Mouse (Mus musculus) left cerebral cortex, adult 18-20 months (tissue): ENCODE data around the gene Cited2. TPM values are rescaled to one million over a fixed set of nuclear protein-coding genes. Genes with fewer than 3 reads are reported as not detected.

Source experiments
- DNase-seq, 2 experiments: peaks; one replicate each; pipeline ENCODE4 v3.0.0; 2021 to 2022; ENCODE audit warnings: low spot score in 2 of 2, mixed read lengths in 1 of 2
- long read RNA-seq, 2 experiments: library from polyadenylated mRNA; stranded (forward); transcript quantifications; one replicate each; pipeline ENCODE4 v2.0.0; 2021
- total RNA-seq, 2 experiments: library from RNA; stranded (reverse); gene quantifications; 2 replicates each; pipeline ENCODE4 v1.2.3; 2021

The Cited2 gene
- 10 to 100 TPM; 34.9 to 51.7 TPM for total RNA-seq
- long read RNA-seq, experiment 1, transcript Cited2-203 (1 exons, 2,411 nt), result minor isoform, 10 of 75 reads
- long read RNA-seq, experiment 1, transcript Cited2-201 (2 exons, 1,979 nt), result major isoform, 64 of 75 reads
- long read RNA-seq, experiment 1, partial matches to known transcripts, result 0 of 75 reads
- long read RNA-seq, experiment 1, other reads (novel, unspliced or antisense), result 1 of 75 reads
- long read RNA-seq, experiment 2, transcript Cited2-201 (2 exons, 1,979 nt), result major isoform, 29 of 39 reads
- long read RNA-seq, experiment 2, transcript Cited2-203 (1 exons, 2,411 nt), result minor isoform, 10 of 39 reads
- long read RNA-seq, experiment 2, partial matches to known transcripts, result 0 of 39 reads
- long read RNA-seq, experiment 2, other reads (novel, unspliced or antisense), result 0 of 39 reads

- peak; percentile 99 to 100 for DNase-seq
Observed at GRCm38 (mm10) chr10:17722653-17723410, at the start of gene Cited2. TSS of gene Cited2 (plus strand) at chr10:17723218.

- DNase-seq, result no peak
Observed at GRCm38 (mm10) chr10:17674454-17674853, 48.6 kb upstream of the Cited2 start.

GRCm38 (mm10) chr10:17674869-17675268 is 48.1 kb upstream of the Cited2 start:
- DNase-seq, result no peak

GRCm38 (mm10) chr10:17676464-17676863 is 46.6 kb upstream of the Cited2 start:
- DNase-seq, result no peak

GRCm38 (mm10) chr10:17677308-17677707 is 45.7 kb upstream of the Cited2 start:
- DNase-seq, result no peak

DNA sequence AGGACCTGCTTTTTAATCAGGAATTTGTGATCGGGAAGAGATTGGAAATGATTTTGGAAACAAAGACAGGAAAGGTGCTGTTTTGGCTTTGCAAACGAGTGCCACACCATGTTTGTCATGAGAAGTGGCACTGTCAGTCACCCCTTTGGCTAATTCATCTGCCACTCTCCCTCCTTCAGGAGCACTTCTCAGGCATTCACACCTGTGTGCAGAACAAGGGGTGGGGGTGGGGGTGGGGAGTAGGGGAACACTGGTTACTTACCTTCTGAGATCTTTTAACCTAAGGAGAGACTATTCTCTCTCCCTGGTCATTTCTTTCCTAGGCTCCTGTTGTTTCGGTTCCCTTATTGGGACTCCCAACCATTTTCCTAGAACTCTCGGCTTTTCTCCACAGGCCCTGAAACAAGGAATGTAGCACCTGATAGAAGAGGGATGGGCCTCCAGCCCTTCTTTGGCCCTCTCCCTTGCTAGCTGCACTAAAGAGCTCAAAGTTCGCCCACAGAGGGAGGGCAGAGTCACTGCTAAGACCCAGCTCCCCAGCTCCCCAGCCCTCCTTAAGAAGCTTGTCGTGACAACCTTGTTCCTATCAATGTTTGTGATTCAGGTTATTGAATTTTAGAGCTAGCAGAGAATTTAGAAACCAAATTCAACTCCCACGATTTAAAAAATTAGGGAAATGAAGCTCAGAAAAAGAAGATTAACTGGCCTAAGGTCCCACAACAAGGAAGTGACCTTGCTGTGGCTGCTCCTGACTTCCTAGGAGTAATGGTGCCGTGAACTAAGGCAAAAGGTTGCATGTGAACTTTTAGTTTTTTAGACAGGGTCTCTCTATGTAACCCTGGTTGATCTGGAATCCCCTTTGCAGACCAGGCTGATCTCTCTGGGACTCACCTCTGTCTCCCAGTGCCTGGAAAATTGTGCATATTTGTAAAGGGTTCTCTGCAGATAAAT is 42.3 kb upstream of the Cited2 start:
- DNase-seq, result no peak

DNA sequence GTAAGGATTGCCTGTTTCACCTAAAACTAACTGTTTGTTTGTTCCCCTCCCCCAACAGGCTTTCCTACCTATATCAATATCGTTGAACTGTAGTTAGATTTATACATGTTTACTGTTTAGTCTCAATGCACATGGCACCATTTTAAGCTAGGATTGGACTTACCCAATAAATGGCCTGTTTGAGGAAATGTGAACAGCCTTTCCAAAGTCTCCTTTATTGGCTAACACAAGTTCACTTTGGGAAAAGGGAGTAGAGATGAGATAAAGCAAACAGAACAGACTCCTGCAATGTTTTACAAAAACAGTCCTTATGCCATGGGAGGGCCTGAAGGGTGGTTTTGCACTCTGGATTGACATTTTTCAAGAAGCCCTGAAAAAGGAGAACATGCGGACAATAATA is 41.6 kb upstream of the Cited2 start:
- no peak for DNase-seq

DNA sequence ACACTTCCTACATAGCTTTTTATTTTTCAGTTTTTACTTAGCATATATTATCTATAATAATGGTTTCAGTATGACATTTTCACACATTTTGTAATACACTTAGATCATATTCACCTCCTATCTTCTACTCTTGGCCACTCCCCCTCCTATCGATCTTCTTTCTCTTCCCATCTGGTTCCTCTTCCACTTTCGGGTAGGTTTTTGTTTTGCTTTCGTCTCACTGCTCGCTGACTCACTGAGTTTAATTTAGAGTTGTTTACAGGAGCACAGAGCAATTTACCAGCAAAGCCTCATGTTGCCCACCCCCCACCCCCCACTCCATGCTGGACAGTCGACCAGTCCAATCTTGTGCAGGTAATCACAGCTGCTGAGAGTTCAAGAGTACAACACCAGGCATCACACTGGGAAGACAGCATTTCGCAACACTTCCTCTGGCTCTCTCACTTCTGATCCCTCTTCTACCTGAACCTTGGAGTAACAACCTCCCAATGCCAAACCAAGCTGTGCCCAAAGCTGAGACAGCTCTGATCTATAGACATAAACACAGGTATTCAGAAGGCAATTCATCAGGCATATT is 39.1 kb upstream of the Cited2 start:
- no peak for DNase-seq

DNA sequence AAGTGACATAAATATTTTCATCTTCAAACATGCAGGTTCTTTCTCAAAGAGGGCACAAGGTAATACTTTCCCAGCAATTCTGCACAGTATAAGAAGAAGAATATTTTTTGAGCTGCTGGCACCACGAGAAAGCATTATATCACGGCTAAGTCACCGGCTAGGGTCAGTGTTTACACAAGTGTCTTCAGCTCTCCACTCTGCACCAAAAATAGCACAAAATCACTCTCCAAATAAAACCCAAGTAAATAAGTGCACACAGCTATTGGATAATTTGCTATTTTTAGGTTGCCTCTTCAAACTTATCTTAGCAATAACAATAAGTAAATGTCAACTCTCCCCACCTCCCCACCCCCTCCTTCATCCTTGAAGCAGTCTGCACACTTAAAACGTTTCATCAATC is 33.2 kb upstream of the Cited2 start:
- DNase-seq, result no peak

DNA sequence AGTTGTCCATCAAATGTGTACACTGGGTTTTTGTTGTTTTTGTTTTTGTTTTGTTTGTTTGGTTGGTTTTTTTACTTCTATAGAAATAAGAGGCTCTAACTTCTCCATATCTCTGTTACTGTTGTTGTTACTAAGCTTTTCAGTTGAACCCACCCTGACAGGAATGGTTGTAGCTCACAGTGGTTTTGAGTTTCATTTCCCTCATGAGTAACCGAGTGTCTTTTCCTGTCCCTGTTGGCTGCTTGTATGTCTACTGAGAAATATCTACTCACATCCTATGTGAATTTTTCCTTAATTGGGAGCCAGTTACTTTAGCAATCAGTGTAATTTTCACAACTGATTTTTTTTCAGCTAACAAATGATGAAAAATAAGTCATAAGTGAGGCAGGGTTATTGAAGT is 31.3 kb upstream of the Cited2 start:
- no peak for DNase-seq

DNA sequence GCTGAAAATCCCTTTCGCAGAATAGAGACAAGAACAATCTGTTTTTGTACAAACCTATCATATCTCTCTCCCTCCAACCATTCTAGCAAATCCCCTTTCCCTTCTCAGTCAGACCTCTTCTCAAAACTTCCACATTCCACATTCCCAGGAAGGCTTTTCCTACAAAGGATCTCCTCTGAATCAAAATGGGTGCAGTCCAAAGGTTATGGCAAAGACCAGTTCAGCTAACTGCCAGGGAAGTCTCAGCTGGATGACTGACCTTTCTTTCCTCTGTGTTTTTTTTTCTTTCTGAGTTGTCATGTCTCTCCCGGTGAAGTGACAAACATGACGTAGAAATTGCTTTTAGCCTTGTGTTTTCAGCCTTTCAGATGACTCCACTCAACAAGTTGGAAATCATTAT is 27.2 kb upstream of the Cited2 start:
- no peak for DNase-seq

GRCm38 (mm10) chr10:17697376-17698265 is 25.4 kb upstream of the Cited2 start:
- DNase-seq, result no peak

DNA sequence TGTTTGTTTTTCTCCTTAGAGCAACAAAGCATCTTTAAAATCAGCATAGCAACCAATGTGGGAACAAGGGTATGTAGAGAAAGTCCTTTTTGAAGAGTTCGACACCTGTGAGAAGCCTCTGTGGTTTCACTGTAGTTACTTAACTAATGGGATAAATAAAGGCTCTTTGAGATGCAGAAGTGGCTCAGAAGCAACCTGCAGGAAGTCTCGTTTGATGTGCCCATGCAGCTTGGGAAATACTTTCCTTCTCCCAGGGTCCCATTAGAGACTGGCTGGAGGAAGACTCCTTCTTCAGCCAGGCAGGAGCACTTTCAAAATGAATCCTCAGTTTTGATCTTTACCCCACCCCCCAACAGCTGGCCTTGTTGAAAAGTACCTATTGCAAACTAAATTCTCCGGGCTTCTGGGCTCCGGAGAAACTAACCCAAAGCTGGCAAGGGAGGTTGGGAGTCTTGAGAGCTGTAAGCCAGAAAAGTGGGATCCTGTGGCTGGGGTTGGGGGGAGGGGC is 17.5 kb upstream of the Cited2 start:
- no peak for DNase-seq

- no peak for DNase-seq
Observed at GRCm38 (mm10) chr10:17710753-17711152, 12.3 kb upstream of the Cited2 start.

- DNase-seq, result no peak
Observed at GRCm38 (mm10) chr10:17719009-17719570, 3.9 kb upstream of the Cited2 start.

DNA sequence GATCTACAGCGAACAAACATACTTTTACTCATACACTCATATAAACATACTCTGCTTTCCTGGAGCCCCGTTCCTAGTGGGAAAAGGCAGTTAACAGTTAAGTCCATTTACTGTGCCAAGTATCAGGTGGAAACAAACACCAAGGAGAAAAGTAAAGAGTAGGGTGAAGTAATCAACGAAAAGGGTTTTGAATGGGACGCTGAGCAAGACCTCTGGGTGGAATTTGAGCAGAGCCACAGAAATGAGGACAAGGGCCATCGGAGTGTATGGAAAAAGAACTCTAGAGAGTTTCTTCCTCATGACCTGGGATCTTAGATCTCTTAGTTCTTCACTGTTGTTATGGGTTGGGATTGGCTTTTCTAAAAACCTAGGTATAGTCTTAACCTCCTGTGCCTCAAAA is 3.4 kb upstream of the Cited2 start:
- DNase-seq, result no peak

DNA sequence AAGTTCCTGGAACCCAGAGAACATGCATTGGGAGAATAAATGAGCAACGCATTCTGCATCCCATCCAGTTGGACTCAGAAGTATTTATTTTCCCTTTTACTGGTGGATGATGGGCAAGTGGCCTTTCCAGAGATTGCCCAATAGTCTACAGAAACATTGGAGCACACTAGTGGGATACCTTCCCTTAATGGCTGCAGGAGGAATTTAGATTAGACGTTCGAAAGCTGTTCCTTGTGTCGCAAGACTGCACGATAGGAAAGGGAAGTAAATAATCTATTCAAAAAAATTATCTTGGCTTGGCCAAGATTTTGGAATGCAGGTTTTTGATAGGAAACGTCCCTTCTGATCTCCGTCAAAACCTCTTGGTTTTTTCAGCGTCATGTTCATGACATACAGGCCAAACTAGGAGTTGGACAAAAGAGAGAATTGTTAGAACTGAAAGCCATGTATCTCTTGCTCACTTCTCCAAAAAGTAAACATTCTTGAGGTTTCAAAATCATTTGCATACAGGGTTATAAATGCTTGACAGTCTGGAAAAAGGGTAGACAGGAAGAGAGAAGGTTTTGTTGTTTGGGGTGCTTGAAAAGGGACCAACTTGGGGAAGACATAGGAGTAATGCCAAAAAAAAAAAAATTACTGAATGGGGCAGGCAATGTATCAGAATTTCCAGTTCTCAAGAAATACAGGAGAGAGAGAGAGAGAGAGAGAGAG is 2.0 kb upstream of the Cited2 start:
- no peak for DNase-seq

DNA sequence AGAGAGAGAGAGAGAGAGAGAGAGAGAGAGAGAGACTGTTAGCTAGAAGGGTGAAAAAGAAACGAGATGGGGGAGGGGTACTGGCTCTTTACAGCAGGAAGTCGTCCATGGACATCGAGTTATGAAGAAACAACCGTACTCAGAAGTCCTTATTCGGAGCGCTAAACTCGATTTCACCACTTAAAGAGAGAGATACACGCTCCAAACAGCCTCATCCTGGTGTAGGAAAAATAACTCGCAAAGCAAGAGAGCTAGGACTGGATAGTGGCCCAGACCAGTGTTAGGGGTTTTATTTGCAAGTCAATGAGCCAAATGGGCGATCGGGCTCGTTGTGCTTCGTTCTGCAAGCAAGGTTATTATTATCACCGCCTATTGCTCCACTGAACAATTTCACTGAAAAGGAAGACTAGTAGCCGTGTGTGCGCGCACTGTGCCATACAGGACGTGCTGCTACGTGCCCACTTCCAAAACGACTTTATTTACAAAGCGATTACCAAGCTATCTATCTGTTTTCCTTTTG is 1.4 kb upstream of the Cited2 start:
- DNase-seq, result peak in 1 of 2 experiments; percentile 17

GRCm38 (mm10) chr10:17722158-17722557 is 860 bp upstream of the Cited2 start:
- DNase-seq, result peak; percentile 97
